Mouse (Mus musculus) brain, adult 2 months (tissue): ENCODE measurements around the gene Gramd1c.

Experiments used
- DNase-seq: peaks from one replicate; pipeline ENCODE4 v3.0.0; 2011; ENCODE audit warnings: low read depth, low spot score

Gene Gramd1c

GRCm38 (mm10) chr16:43963780-43964179 is 99.4 kb downstream of the Gramd1c start:
- DNase-seq: no peak

- peak; percentile 77 for DNase-seq
Observed at GRCm38 (mm10) chr16:43963291-43963690, 99.9 kb downstream of the Gramd1c start.

- DNase-seq: no peak
Observed at GRCm38 (mm10) chr16:43958038-43958437, 105.1 kb downstream of the Gramd1c start.

GRCm38 (mm10) chr16:43954913-43955312 is 108.2 kb downstream of the Gramd1c start:
- no peak for DNase-seq

GRCm38 (mm10) chr16:43951591-43951990 is 111.6 kb downstream of the Gramd1c start:
- DNase-seq: no peak

- DNase-seq: no peak
Observed at GRCm38 (mm10) chr16:43945869-43946268, 117.3 kb downstream of the Gramd1c start.

GRCm38 (mm10) chr16:43945351-43945750 is 117.8 kb downstream of the Gramd1c start:
- no peak for DNase-seq

GRCm38 (mm10) chr16:43940846-43941245 is 122.3 kb downstream of the Gramd1c start:
- no peak for DNase-seq

- DNase-seq: peak; percentile 60
Observed at GRCm38 (mm10) chr16:43935892-43936291, 127.3 kb downstream of the Gramd1c start.

- DNase-seq: peak; percentile 54
Observed at GRCm38 (mm10) chr16:43935367-43935766, 127.8 kb downstream of the Gramd1c start.

- DNase-seq: no peak
Observed at GRCm38 (mm10) chr16:43934856-43935255, 128.3 kb downstream of the Gramd1c start.

- no peak for DNase-seq
Observed at GRCm38 (mm10) chr16:43933041-43933440, 130.1 kb downstream of the Gramd1c start.

GRCm38 (mm10) chr16:43932319-43932718 is 130.8 kb downstream of the Gramd1c start:
- DNase-seq: no peak

- peak; percentile 65 for DNase-seq
Observed at GRCm38 (mm10) chr16:43931502-43931901, 131.6 kb downstream of the Gramd1c start.

- no peak for DNase-seq
Observed at GRCm38 (mm10) chr16:43930577-43930976, 132.6 kb downstream of the Gramd1c start.
